In the genomic region with DNA sequence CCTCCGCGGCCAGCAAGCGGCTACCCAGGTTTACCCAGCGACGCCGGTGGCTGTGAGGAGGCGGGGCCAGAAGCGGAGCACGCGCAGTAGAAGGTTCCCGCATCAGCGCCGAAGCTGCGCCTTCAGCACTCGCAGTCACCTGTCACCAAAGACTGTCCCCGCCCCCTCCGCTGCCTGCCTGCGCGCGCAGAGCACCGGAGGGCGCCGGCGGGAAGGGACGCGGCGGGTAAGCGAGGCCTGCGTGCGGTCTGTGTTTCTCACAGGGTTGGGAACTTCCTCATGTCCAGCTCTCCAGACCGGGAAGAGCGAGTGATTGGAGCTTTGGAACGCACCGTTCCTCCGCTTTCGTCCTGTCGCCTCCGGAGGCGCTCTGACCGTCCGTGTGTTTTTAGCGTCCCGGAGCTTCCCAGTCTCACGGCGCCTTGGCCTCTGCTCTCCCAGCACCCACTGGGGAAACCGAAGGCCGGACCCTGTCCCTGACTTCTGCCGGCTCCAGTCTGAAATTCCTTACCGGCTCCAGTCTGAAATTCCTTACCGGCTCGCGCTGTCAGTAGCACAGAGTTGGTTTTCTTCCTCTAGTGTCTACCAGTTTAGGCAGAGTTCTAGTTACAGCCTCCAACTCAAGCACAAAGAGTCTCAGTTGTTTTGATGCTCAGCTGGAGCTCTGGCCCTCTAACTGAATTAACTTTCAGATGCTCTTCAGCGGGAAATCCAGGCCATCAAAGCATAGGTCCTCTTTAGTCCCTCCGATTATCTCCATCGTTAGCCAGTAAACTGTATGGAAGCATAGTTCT, we compare ENCODE assay signal across 7 mouse cellular contexts. TPM values are rescaled to one million over a fixed set of nuclear protein-coding genes. Genes with fewer than 3 reads are reported as not detected.
DNase-seq lines count a peak whose midpoint lies in the region; ATAC-seq lines count a peak whose summit lies in the region.

A gene (plus strand): TSS at position 125 of the 794 bp plus-strand sequence.

- H3K9ac ChIP-seq in embryonic facial prominence, embryonic 11.5 days (replicated peaks; ENCODE audit: low read length), result peak within 1 kb of the TSS; percentile 86
- H3K9ac ChIP-seq in midbrain, embryonic 13.5 days (replicated peaks), result peak within 1 kb of the TSS; percentile 73

- H3K36me3 ChIP-seq in embryonic facial prominence, embryonic 11.5 days (replicated peaks; ENCODE audit: control insufficient read depth, insufficient read depth, low read depth, low read length), result no peaks in the 10 kb centered on the region
- H3K36me3 ChIP-seq in limb, embryonic 10.5 days, result peaks cover 20% of the 10 kb centered on the region
- H3K36me3 ChIP-seq in midbrain, embryonic 13.5 days, result peaks cover 4% of the 10 kb centered on the region; the same call in 1 of the 2 replicates

- WGBS in embryonic facial prominence, embryonic 11.5 days, result under 1% methylated on average over 55 of the region's 55 CpGs
- 1% methylated on average over 55 of the region's 55 CpGs for WGBS in limb, embryonic 10.5 days
- WGBS in midbrain, embryonic 13.5 days, result under 1% methylated on average over 55 of the region's 55 CpGs

- peak within 1 kb of the TSS; percentile 86 for H3K27ac ChIP-seq in embryonic facial prominence, embryonic 11.5 days (replicated peaks; ENCODE audit: low read depth, low read length)
- peak within 1 kb of the TSS; percentile 94 for H3K27ac ChIP-seq in limb, embryonic 10.5 days
- peak within 1 kb of the TSS; percentile 87 for H3K27ac ChIP-seq in midbrain, embryonic 13.5 days

- H3K4me2 ChIP-seq in embryonic facial prominence, embryonic 11.5 days (ENCODE audit: low read depth, low read length), result peak within 1 kb of the TSS; percentile 66
- H3K4me2 ChIP-seq in midbrain, embryonic 13.5 days (replicated peaks), result peak within 1 kb of the TSS; percentile 64

- H3K4me1 ChIP-seq in embryonic facial prominence, embryonic 11.5 days (ENCODE audit: control insufficient read depth, insufficient read depth, low read length), result no peaks in the 10 kb centered on the region
- peaks cover 18% of the 10 kb centered on the region for H3K4me1 ChIP-seq in limb, embryonic 10.5 days
- peaks cover 17% of the 10 kb centered on the region for H3K4me1 ChIP-seq in midbrain, embryonic 13.5 days (replicated peaks)

- H3K27me3 ChIP-seq in embryonic facial prominence, embryonic 11.5 days (ENCODE audit: control insufficient read depth, insufficient read depth, low read length), result no peaks in the 10 kb centered on the region
- 0 out of 2 replicates have a peak, but pooled peaks cover 4% of the 10 kb centered on the region for H3K27me3 ChIP-seq in limb, embryonic 10.5 days (ENCODE audit: low read depth, poor library complexity, severe bottlenecking)
- no peaks in the 10 kb centered on the region for H3K27me3 ChIP-seq in midbrain, embryonic 13.5 days

- ATAC-seq in embryonic facial prominence, embryonic 11.5 days (replicated peaks; ENCODE audit: insufficient number of reproducible peaks, low FRiP score, low TSS enrichment, low read depth), result peak; percentile 99
- ATAC-seq in granulocyte monocyte progenitor cell, adult 5-6 weeks (replicated peaks; ENCODE audit: poor library complexity, severe bottlenecking), result peak; percentile 99
- peak; percentile 98 for ATAC-seq in midbrain, embryonic 13.5 days

- H3K9me3 ChIP-seq in embryonic facial prominence, embryonic 11.5 days (replicated peaks; ENCODE audit: control insufficient read depth, low read length), result no peaks in the 10 kb centered on the region
- no peaks in the 10 kb centered on the region for H3K9me3 ChIP-seq in limb, embryonic 10.5 days (replicated peaks)
- H3K9me3 ChIP-seq in midbrain, embryonic 13.5 days, result no peaks in the 10 kb centered on the region

- H3K4me3 ChIP-seq in embryonic facial prominence, embryonic 11.5 days (ENCODE audit: low read depth, low read length), result peak within 1 kb of the TSS; percentile 62
- peak within 1 kb of the TSS; percentile 71 for H3K4me3 ChIP-seq in limb, embryonic 10.5 days
- H3K4me3 ChIP-seq in midbrain, embryonic 13.5 days (replicated peaks), result peak within 1 kb of the TSS; percentile 58

- DNase-seq in adrenal gland, postnatal 14 days, result peak; percentile 98
- peak; percentile 97 for DNase-seq in embryonic facial prominence, embryonic 11.5 days (ENCODE audit: low spot score)
- DNase-seq in kidney, adult 11 months, result peak; percentile 95
- peak; percentile 97 for DNase-seq in limb, embryonic 10.5 days (ENCODE audit: low spot score)
- peak; percentile 95 for DNase-seq in spleen, adult 12 weeks (ENCODE audit: low spot score)

RNA-seq across cellular contexts. Expression of the gene that starts here (rescaled TPM):
- total RNA-seq in adrenal gland, postnatal 14 days (2021), result 13.2 and 14.5 TPM in 2 replicates
- polyA plus RNA-seq in embryonic facial prominence, embryonic 11.5 days (2014; fragmentation: Nextera tagmentation; extraction: Ambion mirVana), result 5.0 and 5.2 TPM in 2 replicates
- 14.1 and 14.6 TPM in 2 replicates for total RNA-seq in granulocyte monocyte progenitor cell, adult 5-6 weeks (2014; fragmentation: Nextera tagmentation)
- 10.6 and 14.2 TPM in 2 replicates for total RNA-seq in granulocyte monocyte progenitor cell, adult 5-6 weeks (2017)
- polyA plus RNA-seq in limb, embryonic 10.5 days (2016; fragmentation: Nextera tagmentation; extraction: Ambion mirVana), result 15.2 and 19.1 TPM in 2 replicates
- polyA plus RNA-seq in midbrain, embryonic 13.5 days (2015; fragmentation: Nextera tagmentation; extraction: Ambion mirVana), result 14.4 and 15.1 TPM in 2 replicates

Comparison
In these comparisons a context has a peak if more than half of its experiments do, and no peak if none do; other contexts are left out.
1. Peak in every context shown above with its lines: DNase-seq, ATAC-seq, H3K4me3 ChIP-seq and H3K27ac ChIP-seq.